In the genomic region with DNA sequence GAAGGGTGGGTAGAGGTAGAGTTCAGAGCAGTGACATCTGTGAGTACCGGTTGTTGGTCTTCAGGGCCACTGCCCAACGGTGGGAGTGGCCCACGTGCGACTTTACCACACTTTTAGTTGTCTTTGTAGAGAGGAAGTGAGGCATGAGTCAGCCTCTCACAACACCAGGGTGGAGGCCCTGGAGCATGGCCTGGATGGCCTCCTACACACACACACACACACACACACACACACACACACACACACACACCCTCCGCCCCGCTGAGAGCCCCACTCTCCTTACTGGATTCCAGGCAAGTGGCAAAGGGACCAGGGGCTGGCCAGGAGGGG, we compare ENCODE assay signal across 8 mouse cellular contexts. TPM values are rescaled to one million over a fixed set of nuclear protein-coding genes. Genes with fewer than 3 reads are reported as not detected.
DNase-seq lines count a peak whose midpoint lies in the region; ATAC-seq and TF ChIP-seq lines count a peak whose summit lies in the region.

No protein-coding gene starts in this region.

- intact Hi-C loops in left cerebral cortex, adult 2 months (cut with DNase I) = no loop called here

- H3K4me1 ChIP-seq in forebrain, embryonic 13.5 days = peaks cover 69% of the 10 kb centered on the region

- no peaks in the 10 kb centered on the region for H3K27me3 ChIP-seq in forebrain, embryonic 13.5 days

- no peak overlapping the region for H3K4me2 ChIP-seq in forebrain, embryonic 13.5 days

- peaks cover 5% of the 10 kb centered on the region; the same call in 1 of the 2 replicates for H3K36me3 ChIP-seq in forebrain, embryonic 13.5 days (ENCODE audit: poor library complexity, severe bottlenecking)

- DNase-seq in adrenal gland, adult 2 months = peak; percentile 27
- no peak for DNase-seq in adrenal gland, adult 18-20 months (ENCODE audit: low spot score in 2 of 2)
- peak; percentile 35 to 49 for DNase-seq in urinary bladder, postnatal 36 days (ENCODE audit: low spot score in 2 of 2)
- DNase-seq in urinary bladder, adult 2 months (ENCODE audit: low spot score) = no peak
- DNase-seq in lung, postnatal 25 days (ENCODE audit: low spot score) = peak; percentile 76
- peak; percentile 61 for DNase-seq in thymus, postnatal 25 days
- DNase-seq in left cerebral cortex, adult 2 months (ENCODE audit: extremely low spot score in 1 of 2, low spot score in 2 of 2) = no peak

- H3K9me3 ChIP-seq in forebrain, embryonic 13.5 days (replicated peaks) = no peaks in the 10 kb centered on the region

- H3K9ac ChIP-seq in forebrain, embryonic 13.5 days = no peak overlapping the region

- ATAC-seq in forebrain, embryonic 13.5 days = no peak

- 71% methylated on average over 6 of the region's 6 CpGs for WGBS in forebrain, embryonic 13.5 days

- no peak overlapping the region for H3K27ac ChIP-seq in left cerebral cortex, adult 2 months
- no peak overlapping the region for H3K27ac ChIP-seq in forebrain, embryonic 13.5 days

- H3K4me3 ChIP-seq in left cerebral cortex, adult 2 months = no peak overlapping the region
- H3K4me3 ChIP-seq in forebrain, embryonic 13.5 days = no peak overlapping the region

- no peak for TF ChIP-seq CTCF in left cerebral cortex, adult 2 months (IDR thresholded peaks at IDR 0.05)

RNA-seq across cellular contexts. Expression of gene Gramd4, which starts 10.1 kb away (rescaled TPM):
- total RNA-seq in adrenal gland, adult 2 months (2021) = 10 to 100 TPM; 13.8 to 19.5 TPM
- polyA plus RNA-seq in adrenal gland, adult 2 months (2012; rRNA removed) = 10.5 and 11.3 TPM in 2 replicates
- total RNA-seq in adrenal gland, adult 18-20 months (2021) = 10 to 100 TPM; 12.7 to 14.6 TPM
- 13.2 and 17.5 TPM in 2 replicates for polyA plus RNA-seq in urinary bladder, adult 2 months (2012; rRNA removed)
- total RNA-seq in left cerebral cortex, adult 2 months (2021) = 10 to 100 TPM; 46.2 to 51.7 TPM
- polyA plus RNA-seq in forebrain, embryonic 13.5 days (2015; fragmentation: Nextera tagmentation; extraction: Ambion mirVana) = 30.1 and 31.6 TPM in 2 replicates

RNA-seq across cellular contexts. Expression of gene Celsr1, which starts 34.0 kb away (rescaled TPM):
- total RNA-seq in adrenal gland, adult 2 months (2021) = 1 to 10 TPM; 4.7 to 7.7 TPM
- 1.2 and 1.8 TPM in 2 replicates for polyA plus RNA-seq in adrenal gland, adult 2 months (2012; rRNA removed)
- 1 to 10 TPM; 2.9 to 3.7 TPM for total RNA-seq in adrenal gland, adult 18-20 months (2021)
- polyA plus RNA-seq in urinary bladder, adult 2 months (2012; rRNA removed) = 0.80 and 1.0 TPM in 2 replicates
- 1 to 10 TPM; 3.7 to 4.6 TPM for total RNA-seq in left cerebral cortex, adult 2 months (2021)
- 6.6 and 7.1 TPM in 2 replicates for polyA plus RNA-seq in forebrain, embryonic 13.5 days (2015; fragmentation: Nextera tagmentation; extraction: Ambion mirVana)

Comparison
In these comparisons a context has a peak if more than half of its experiments do, and no peak if none do; other contexts are left out.
1. DNase-seq: peak in adrenal gland, adult 2 months (single experiment), urinary bladder, postnatal 36 days (2 of 2), lung, postnatal 25 days (single experiment) and thymus, postnatal 25 days (single experiment); none in adrenal gland, adult 18-20 months (0 of 2), urinary bladder, adult 2 months (single experiment) and left cerebral cortex, adult 2 months (0 of 2).